Mouse (Mus musculus) thymus, postnatal 0 days (tissue): ENCODE measurements at regions not wholly inside any gene's neighbourhood (a gene's known extent, or its start where the extent isn't known, plus 50 kb on each side); places are given as distances from the start of the nearest gene placed in this dataset.
"Not testable (repeated sequence)": the region's sequence is repeated elsewhere in the genome, so short reads cannot be mapped to it uniquely, and the experiment has no call there.

Experiments
- DNase-seq: peaks from one replicate; pipeline ENCODE4 v3.0.0-alpha.2; 2015; ENCODE audit warnings: low spot score

- DNase-seq, result no peak
Measured at GRCm38 (mm10) chr10:70866737-70867136, 211.0 kb upstream of the Phyhipl start.

GRCm38 (mm10) chr10:70864650-70865049 lies 208.9 kb upstream of the Phyhipl start:
- no peak for DNase-seq

- no peak for DNase-seq
Measured at GRCm38 (mm10) chr10:70862022-70862335, 206.2 kb upstream of the Phyhipl start.

GRCm38 (mm10) chr10:70861131-70862021 lies 205.6 kb upstream of the Phyhipl start:
- DNase-seq, result no peak

- peak; percentile 25 for DNase-seq
Measured at GRCm38 (mm10) chr10:70857155-70857820, 201.5 kb upstream of the Phyhipl start.

GRCm38 (mm10) chr10:70855948-70856347 lies 200.2 kb upstream of the Phyhipl start:
- DNase-seq, result no peak

- no peak for DNase-seq
Measured at GRCm38 (mm10) chr10:70853614-70854013, 197.8 kb upstream of the Phyhipl start.

GRCm38 (mm10) chr10:70848141-70848540 lies 192.4 kb upstream of the Phyhipl start:
- DNase-seq, result no peak

GRCm38 (mm10) chr10:70847341-70847882 lies 191.6 kb upstream of the Phyhipl start:
- no peak for DNase-seq

- no peak for DNase-seq
Measured at GRCm38 (mm10) chr10:70846281-70847168, 190.8 kb upstream of the Phyhipl start.

- DNase-seq, result no peak
Measured at GRCm38 (mm10) chr10:70843848-70844247, 188.1 kb upstream of the Phyhipl start.

GRCm38 (mm10) chr10:70842176-70842838 lies 186.5 kb upstream of the Phyhipl start:
- DNase-seq, result no peak

GRCm38 (mm10) chr10:70841179-70841578 lies 185.4 kb upstream of the Phyhipl start:
- DNase-seq, result not testable (repeated sequence)

- no peak for DNase-seq
Measured at GRCm38 (mm10) chr10:70838147-70838546, 182.4 kb upstream of the Phyhipl start.

GRCm38 (mm10) chr10:70837326-70837725 lies 181.6 kb upstream of the Phyhipl start:
- no peak for DNase-seq

GRCm38 (mm10) chr10:70832616-70833015 lies 176.9 kb upstream of the Phyhipl start:
- no peak for DNase-seq

GRCm38 (mm10) chr10:70828217-70828616 lies 172.5 kb upstream of the Phyhipl start:
- no peak for DNase-seq

GRCm38 (mm10) chr10:70827522-70827921 lies 171.8 kb upstream of the Phyhipl start:
- DNase-seq, result not testable (repeated sequence)

GRCm38 (mm10) chr10:70826706-70827105 lies 170.9 kb upstream of the Phyhipl start:
- no peak for DNase-seq

- DNase-seq, result no peak
Measured at GRCm38 (mm10) chr10:70825451-70825850, 169.7 kb upstream of the Phyhipl start.

GRCm38 (mm10) chr10:70824461-70824860 lies 168.7 kb upstream of the Phyhipl start:
- DNase-seq, result no peak
